Mouse (Mus musculus) urinary bladder, adult 2 months (tissue): ENCODE results near the gene Hacl1. TPM values are rescaled to one million over a fixed set of nuclear protein-coding genes. Genes with fewer than 3 reads are reported as not detected.

Experiments used
- DNase-seq: peaks from one replicate; pipeline ENCODE4 v3.0.0; 2022; ENCODE audit warnings: low spot score
- polyA plus RNA-seq: library from polyadenylated mRNA; depleted of rRNA; stranded (reverse); fragments of >200 nt; gene quantifications from 2 replicates; pipeline ENCODE4 v1.2.3, GENCODE M21; 2012; rRNA removed

Hacl1 gene
- polyA plus RNA-seq: 19.3 and 24.1 TPM in 2 replicates

GRCm38 (mm10) chr14:31640890-31641505, at the start of gene Hacl1, which contains the start of gene Btd:
TSS of gene Hacl1 (minus strand) at chr14:31641286.
TSS of gene Btd (plus strand) at chr14:31641028.
- DNase-seq: peak; percentile 79

GRCm38 (mm10) chr14:31686231-31686630, 45.1 kb upstream of the Hacl1 start:
- DNase-seq: no peak

- no peak for DNase-seq
These were observed 44.6 kb upstream of the Hacl1 start for GRCm38 (mm10) chr14:31685680-31686079.

GRCm38 (mm10) chr14:31684343-31685040, 43.4 kb upstream of the Hacl1 start:
- DNase-seq: no peak

- no peak for DNase-seq
These were observed 42.5 kb upstream of the Hacl1 start for GRCm38 (mm10) chr14:31683610-31684009.

- no peak for DNase-seq
These were observed 41.0 kb upstream of the Hacl1 start for GRCm38 (mm10) chr14:31681931-31682555.

- DNase-seq: no peak
These were observed 40.2 kb upstream of the Hacl1 start for GRCm38 (mm10) chr14:31681291-31681690.

- DNase-seq: no peak
These were observed 39.6 kb upstream of the Hacl1 start for GRCm38 (mm10) chr14:31680656-31681055.

GRCm38 (mm10) chr14:31671635-31672320, 30.7 kb upstream of the Hacl1 start:
- DNase-seq: no peak

- DNase-seq: no peak
These were observed 28.8 kb upstream of the Hacl1 start for GRCm38 (mm10) chr14:31669642-31670490.

GRCm38 (mm10) chr14:31669161-31669611, 28.1 kb upstream of the Hacl1 start:
- DNase-seq: peak; percentile 55

GRCm38 (mm10) chr14:31668326-31668725, 27.2 kb upstream of the Hacl1 start:
- DNase-seq: no peak

GRCm38 (mm10) chr14:31667741-31668140, 26.7 kb upstream of the Hacl1 start:
- DNase-seq: no peak

GRCm38 (mm10) chr14:31666931-31667705, 26.0 kb upstream of the Hacl1 start:
- no peak for DNase-seq

- no peak for DNase-seq
These were observed 24.5 kb upstream of the Hacl1 start for GRCm38 (mm10) chr14:31665566-31665940.

- no peak for DNase-seq
These were observed 23.9 kb upstream of the Hacl1 start for GRCm38 (mm10) chr14:31664903-31665565.

GRCm38 (mm10) chr14:31664100-31664902, 23.2 kb upstream of the Hacl1 start:
- DNase-seq: no peak

- DNase-seq: no peak
These were observed 22.5 kb upstream of the Hacl1 start for GRCm38 (mm10) chr14:31663376-31664099.
